Mouse (Mus musculus): ENCODE results near the gene Akap2.

Gene Akap2

DNA sequence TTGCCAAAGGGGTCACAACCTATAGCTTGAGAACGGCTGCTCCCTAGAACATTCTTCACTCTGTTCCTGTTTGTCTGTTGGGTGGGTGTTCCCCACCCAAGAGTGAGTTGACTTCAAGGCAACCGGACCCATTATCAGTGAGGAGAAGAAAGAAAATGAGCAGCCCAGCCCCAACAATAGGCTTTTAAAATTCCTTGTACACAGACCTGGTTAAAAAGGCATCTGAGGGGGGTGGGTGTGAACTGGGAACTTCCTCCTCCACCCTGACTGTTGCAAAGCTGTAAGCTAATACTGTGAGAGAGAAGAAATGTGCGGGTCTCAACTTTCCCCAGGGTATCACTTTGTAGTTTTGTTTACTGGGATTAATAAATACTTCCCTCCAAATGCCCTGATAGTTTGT is 77.1 kb downstream of the Akap2 start:
- no peak for DNase-seq (ENCODE audit: low spot score)

DNA sequence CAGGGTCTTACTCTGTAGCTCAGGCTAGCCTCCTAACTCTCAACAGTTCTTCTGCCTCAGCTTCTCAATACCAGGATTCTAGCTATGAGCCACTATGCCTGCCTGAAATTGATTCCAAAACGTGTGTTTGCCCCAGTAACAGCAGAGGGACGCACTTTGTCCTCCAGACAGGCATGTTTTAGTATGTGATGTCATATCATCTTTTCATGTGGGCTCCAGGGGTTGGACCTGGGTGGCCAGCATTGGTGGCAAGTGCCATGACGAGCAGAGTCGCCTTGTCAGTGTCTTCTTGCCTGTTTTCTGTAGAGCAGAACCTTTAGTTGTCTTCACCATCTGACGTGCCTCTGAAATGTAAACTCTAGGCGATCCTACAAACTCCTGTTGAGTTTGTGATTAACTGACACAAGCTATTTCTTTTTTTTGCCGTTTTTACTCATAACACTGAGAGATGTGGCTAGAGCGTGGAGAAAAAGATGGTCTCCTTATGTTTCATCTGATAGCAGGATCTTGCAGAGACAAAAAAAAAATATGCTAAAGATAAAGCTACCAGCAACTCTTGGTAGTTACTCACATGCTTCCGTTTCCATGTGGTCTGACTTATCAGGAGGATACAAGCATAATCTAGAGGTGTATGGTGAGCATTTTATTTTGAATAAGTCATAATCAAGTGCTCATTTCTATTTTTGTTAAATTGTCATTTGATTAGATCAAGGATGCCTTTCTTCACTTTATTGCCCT is 80.3 kb downstream of the Akap2 start:
- no peak for DNase-seq (ENCODE audit: low spot score)

- DNase-seq (ENCODE audit: low spot score): peak; percentile 50
Measured at GRCm38 (mm10) chr4:57798286-57799018, 81.0 kb downstream of the Akap2 start.

DNA sequence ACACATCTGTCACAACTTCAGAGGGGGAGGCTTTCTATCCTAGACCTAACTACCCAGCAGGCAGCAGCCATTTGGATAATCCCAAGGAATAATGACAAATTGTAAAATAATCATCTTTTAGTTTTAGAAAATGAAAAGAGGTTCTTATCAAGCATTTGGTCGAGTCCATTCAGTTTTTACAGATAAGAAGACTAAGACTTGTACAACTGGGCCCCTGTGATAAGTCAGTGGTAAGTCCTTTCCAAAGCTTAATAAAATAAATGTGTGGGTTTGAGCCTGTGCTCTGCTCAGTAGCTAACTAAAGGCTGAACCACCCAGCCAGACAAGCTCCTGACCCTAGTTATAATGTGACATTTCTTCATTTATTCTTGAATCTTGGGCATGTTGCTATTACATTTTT is 81.8 kb downstream of the Akap2 start:
- no peak for DNase-seq (ENCODE audit: low spot score)

GRCm38 (mm10) chr4:57801239-57801638 is 83.8 kb downstream of the Akap2 start:
- DNase-seq (ENCODE audit: low spot score): no peak

DNA sequence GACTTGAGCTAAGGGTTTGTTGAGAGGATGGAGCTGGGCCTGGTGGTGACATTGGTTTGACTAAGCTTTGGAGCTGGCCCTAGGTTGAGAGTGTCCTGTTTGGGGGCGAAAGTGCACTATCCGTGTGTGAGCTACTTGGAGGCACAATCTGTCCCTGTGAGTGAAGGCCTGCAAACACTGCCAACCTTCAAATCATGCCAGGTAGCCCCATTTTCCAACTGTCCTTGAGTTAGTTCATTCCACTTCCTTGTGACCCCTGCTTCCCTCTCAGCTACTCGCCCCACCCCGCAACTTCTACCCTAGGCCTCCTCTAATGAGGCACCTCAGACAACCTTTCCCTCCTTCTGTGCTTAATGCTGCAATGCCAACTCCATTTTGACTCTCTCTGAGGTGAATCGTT is 84.5 kb downstream of the Akap2 start:
- DNase-seq (ENCODE audit: low spot score): no peak

DNA sequence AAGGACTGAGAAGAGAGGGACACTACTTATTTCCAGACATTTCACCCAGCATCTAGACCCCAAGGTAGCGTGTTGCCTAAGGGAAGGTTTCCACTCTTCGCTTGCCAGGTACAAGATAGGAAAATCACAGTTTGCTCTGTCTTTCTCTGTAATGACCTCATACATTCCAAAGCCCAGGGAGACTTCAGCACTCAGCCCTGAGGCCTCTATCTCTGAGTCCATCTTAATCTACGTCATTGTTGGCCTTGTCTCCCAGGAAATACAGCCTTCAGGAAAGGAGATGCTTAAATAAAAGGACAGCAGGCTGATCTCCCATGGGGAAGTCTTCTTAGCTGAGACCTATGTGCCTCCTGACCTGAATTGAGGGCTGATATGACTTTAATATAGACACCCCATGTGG is 85.0 kb downstream of the Akap2 start:
- DNase-seq (ENCODE audit: low spot score): no peak

DNA sequence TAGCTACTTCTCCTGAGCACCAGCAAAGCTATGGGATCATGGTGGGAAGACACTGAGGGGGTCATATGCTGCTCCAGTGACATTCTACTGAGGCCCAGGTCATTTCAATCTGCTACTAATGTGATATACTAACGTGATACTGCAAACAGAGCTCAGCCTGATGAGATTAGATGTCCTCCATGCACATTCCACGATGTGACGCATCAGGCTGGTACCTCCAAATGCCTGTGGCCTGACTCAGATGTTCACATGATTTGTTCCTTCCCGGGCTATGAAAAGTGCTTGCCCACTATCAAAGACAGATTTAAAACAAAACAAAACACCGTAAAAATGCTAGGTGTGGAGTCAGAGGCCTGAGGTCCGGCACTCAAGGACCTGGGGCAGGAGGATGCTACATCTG is 87.4 kb downstream of the Akap2 start:
- DNase-seq (ENCODE audit: low spot score): no peak

DNA sequence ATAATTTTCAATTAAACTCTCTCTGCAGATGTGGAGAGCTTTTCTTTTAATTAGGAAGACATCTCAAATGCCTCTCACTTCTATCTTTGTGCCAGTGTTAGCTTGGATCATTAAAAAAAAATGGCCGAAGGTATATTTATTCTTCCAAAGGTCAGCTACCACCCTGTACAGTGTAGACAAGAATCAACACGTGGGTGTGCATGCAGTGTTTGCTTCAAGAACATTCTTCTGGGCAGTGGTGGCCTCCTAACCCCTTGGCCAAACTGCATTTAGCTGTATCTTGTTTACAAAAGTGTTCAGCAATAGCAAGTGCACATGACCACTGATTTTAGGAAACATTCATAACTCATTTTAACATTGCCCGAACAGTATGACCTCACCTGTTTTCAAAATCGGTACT is 92.0 kb downstream of the Akap2 start:
- DNase-seq (ENCODE audit: low spot score): no peak

GRCm38 (mm10) chr4:57812075-57812474 is 94.6 kb downstream of the Akap2 start:
- no peak for DNase-seq (ENCODE audit: low spot score)

DNA sequence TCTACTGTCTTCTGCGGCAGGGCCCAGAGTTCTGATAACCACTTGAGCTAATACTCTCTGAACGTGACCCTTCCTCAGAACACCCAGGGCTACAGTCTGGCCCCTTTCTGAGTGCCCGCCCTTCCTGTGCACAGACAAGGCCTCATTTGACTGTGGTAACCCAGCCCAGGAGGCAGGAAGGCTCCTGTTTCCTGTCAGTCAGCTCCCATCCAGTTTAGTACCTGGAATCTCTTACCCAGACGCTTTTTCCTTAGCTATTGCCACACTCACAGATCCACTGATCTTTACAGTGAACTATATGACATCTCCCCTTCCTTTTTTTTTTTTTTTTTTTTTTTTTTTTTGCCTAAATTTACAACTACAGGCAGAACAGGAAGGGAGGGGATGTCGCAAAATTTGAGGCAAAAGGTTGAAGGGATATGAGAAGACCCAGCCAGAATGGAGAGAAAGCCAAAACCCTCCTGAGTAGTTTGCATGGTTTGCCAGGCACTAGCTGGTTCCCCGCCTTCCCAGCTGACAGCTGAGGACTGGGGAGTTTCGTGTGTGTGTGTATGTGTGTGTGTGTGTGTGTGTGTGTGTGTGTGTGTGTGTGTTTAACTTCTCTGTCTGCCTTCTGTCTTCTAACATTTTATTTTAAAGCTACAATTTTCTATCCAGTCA is 95.6 kb downstream of the Akap2 start:
- no peak for DNase-seq (ENCODE audit: low spot score)

DNA sequence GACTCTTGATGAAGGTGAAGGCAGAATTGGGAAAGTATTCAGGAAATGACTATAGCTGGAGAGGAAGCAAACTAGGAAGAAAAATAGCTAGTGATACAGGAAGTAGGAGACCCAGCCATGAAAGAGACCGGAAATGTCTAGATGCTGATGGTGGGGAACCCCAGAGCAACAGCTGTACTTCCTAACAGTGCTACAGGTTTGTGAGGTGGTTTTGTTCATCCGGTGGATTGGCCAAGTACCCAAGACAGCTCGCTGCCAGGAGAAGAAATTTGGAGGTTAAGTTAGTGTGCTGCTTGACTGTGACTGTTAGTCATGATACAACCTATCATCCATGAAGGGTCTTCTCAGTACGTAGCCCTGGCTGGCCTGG is 96.1 kb downstream of the Akap2 start:
- no peak for DNase-seq (ENCODE audit: low spot score)

GRCm38 (mm10) chr4:57815355-57815754 is 97.9 kb downstream of the Akap2 start:
- no peak for DNase-seq (ENCODE audit: low spot score)

DNA sequence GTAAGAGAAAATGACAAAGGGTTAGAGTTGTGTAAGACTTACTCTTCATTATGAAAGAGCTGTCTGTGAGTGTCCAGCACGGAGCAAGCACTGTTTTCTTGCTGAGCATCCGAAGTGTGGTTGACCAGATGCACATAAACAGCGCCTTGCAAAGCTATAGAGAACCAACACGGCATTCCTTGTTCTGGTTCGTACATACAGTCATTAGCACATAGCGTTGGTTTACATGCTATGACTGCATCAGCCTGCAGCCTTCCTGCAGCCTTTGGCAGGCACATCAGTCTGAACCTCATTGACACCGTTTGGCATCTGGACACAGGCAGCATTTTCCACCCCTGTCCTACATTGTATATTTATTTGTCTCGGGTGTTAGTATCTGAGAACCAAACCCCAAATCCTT is 98.7 kb downstream of the Akap2 start:
- DNase-seq (ENCODE audit: low spot score): no peak

DNA sequence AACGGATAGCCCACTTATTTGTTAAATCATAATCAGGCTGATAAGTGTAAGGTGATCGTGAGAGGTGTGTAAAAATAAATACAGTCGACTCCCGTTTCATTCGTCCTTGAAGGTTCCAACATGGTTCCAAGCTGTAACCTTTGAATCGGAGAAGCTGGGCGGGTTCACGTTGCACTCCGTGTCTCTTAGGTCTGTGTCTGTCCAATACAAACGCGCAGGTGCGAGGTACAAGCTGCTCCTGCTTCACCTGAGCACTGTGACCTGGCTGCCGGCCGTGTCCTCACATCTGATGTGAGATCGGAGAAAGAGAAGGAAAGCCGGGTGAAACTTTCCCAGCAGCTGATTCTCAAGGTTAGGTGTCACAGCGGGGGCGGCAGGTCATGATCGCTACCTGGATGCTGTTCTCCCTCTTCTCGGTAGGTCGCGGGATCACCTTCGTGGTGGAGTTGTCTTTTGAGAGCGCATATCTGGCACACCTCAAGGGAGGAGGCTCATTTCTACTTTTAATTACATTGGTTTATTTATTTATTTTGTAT is 103.5 kb downstream of the Akap2 start:
- DNase-seq (ENCODE audit: low spot score): no peak

GRCm38 (mm10) chr4:57821556-57822356 is 104.3 kb downstream of the Akap2 start:
- DNase-seq (ENCODE audit: low spot score): no peak

DNA sequence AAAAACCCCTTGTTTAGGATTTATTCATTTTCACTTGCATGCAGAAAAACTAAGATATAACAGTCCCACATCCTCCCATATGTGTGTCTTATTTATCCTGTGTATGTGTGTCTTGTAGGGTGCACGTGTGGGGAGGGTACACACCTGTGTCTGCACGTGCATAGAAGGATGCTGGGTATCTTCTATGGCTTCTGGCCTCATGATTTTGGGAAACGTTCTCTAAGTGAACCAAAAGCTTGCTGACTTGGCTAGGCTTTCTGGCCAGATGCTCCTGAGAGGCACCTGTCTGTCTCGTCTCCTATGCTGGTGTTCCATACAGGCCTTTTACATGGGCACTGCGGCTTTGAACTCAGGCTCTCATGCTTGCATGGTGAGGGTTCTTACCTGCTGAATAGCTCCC is 105.2 kb downstream of the Akap2 start:
- DNase-seq (ENCODE audit: low spot score): no peak

DNA sequence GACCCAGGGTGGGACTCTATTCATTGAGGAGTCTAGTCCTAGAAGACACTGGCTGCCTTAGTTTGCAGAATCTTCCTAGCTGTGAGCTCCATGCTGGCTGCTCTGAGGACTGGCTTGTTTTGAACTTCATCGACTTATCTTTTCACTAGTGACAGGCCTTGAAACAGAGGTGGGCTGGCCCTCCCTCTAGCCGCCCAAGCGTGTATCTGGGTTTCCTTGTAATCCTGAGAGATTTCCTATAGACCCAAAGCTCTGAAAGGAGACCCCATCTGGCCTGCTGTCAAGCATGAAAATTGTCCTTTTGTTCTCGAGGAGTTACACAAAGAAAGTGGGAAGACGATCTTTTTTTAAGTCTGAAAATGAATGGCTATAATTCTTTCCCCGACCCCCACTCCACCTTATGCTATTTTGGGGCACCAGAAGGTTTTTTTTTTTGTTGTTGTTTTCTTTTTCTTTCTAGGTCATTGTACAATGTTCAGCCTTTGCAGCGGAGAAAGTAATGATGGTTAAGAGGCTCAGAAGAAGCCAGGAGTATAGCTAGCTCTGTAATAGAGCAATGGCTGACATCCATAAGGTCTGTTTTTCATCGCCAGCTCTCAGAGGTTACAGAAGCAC is 107.3 kb downstream of the Akap2 start:
- no peak for DNase-seq (ENCODE audit: low spot score)

DNA sequence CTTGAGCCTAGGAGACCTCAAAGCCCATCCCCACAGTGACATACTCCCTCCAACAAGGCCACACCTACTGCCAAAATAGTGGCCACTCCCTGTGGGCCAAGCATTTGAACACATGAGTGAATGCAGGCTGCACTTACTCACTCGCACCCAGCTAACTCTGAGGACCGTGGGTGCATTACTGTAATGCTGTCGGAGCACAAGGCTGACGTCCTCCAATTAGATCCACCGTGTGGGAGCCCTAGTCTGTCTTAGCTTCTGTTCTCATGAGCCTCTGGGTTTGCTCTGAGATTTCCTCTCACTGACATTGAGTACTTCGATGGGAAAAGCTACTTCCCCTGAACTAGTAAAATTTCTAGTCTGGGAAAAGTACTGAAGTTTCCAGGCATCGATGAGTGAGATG is 108.8 kb downstream of the Akap2 start:
- DNase-seq (ENCODE audit: low spot score): no peak

DNA sequence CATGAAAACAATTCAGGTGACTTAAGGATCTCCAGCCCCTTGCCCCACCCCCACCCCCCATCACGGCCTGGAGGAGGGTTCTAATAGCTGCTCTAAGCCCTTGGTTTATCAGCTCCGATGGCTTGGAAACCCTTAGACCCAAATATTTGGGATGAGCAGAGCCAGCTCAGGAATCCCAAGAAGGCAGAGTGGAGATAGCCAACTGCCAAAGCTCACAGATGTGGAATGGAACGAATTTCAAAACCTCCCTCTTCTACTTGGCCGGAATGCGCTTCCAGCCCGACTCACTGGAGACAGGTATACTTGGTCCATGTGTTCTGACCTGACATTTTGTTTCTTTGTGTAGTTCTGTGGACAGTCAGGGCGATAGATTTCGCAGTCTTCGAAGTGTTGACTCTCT is 111.7 kb downstream of the Akap2 start:
- no peak for DNase-seq (ENCODE audit: low spot score)

GRCm38 (mm10) chr4:57829740-57830139 is 112.3 kb downstream of the Akap2 start:
- no peak for DNase-seq (ENCODE audit: low spot score)

DNA sequence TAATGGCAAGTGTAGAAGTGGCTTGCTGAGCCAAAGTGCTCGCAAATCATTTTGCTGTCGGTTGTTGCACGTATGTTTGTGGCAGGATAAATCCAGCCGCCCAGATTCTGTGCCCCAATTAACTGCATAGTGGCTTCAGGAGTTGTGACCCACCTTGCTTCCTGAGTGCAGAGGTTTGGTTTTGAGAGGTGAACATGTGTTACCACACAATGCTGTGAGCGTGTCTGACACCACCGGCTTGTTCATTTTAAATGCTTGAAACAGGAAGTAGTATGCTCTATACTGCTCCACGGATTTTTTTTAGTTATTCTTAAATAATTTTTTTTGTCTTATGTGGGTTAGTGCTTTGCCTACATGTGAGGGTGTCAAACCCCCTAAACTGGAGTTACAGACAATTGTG is 114.9 kb downstream of the Akap2 start:
- DNase-seq (ENCODE audit: low spot score): no peak

All from ovary, adult 18-20 months (tissue).